Mouse (Mus musculus) mature B cell (primary cell): ENCODE results near the gene Focad.
"Not testable (repeated sequence)": the region's sequence is repeated elsewhere in the genome, so short reads cannot be mapped to it uniquely, and the experiment has no call there.

Experiments used
- in situ Hi-C: fragments of 300-500 bp; cut with MboI; formaldehyde crosslinking; loops from 2 replicates; pipeline ENCODE4 v1.14.3; 2019

Focad gene

DNA sequence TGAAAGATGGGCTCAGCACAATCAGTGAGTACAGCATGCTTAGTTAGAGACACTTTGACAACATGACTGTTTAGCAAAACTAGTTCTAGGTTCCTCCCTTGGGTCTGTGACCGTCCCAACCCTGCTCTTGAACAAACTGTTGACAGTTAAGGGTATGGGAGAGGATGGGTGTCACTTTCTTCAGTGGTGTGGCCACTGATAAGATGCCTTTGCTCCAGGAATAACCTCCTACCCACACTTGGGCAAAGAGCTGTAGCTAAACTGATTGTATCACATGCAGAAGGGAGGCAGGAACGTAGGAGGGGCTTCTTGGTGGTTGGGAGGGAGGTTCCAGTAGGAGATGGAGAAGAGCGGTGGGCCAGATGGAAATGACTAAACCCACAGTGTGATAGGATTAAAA lies 213.3 kb downstream of the Focad start:
- in situ Hi-C loops, result no loop called here

- in situ Hi-C loops, result no loop called here
These were observed 214.1 kb downstream of the Focad start for GRCm38 (mm10) chr4:88308342-88309116.

DNA sequence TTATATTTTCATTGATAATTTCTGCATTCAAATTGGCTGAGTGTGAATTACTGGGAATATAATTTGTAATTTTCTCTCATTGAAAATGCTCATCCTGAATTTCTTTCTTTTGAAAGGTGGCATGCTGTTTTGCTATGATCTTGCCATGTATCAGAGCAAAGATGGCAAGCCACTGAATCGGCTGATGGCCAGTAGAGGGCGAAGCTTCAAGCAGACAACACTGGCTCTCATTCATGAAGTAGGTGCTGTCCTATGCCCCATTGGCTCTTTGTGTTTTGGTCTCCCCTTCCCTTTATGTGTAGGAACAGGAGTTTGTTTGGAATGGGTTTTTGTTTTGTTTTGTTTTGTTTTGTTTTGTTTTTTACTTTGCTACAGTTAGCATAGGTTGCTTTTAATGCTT lies 215.2 kb downstream of the Focad start:
- in situ Hi-C loops, result no loop called here

DNA sequence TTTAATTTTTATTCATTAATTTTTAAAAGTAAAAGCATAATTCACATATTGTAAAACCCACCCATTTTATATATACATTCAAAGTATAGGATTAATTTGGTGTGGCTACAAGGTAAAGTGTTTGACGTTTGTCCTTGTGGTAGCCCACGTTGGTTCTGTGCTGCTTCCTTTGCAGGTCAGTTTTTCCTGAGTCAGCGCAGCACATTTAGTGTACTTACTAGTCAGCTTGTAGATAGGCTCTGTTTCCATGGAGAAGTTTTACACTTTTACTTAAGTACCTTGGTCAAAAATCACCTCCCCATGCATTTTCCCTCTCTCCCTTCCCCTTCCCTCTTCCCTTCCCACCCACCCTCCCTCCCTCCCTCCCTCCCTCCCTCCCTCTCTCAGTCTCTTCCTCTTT lies 220.5 kb downstream of the Focad start:
- in situ Hi-C loops, result no loop called here

GRCm38 (mm10) chr4:88320067-88320466 lies 225.6 kb downstream of the Focad start:
- in situ Hi-C loops, result no loop called here

GRCm38 (mm10) chr4:88325392-88325791 lies 231.0 kb downstream of the Focad start:
- in situ Hi-C loops, result no loop called here

GRCm38 (mm10) chr4:88334533-88334932 lies 240.1 kb downstream of the Focad start:
- in situ Hi-C loops, result no loop called here

DNA sequence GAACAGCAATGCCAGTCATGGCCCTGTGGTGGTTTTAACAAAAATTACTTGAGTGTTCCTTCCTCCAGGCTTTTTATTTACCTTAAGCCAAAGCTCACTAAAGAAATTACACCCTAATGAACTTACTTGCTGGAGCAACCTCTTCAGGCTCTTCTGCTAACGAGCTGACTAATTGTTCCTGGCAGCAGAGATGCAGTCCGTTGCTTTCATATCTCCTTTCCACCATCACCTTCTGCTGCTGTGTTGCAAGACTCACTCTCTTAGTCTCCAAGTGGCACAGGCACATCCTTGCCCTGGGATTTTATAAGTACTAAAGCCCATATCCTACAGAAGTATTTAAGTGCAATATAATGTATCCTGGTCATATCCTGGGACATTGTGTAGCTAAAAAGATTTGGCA lies 242.3 kb downstream of the Focad start:
- in situ Hi-C loops, result no loop called here

DNA sequence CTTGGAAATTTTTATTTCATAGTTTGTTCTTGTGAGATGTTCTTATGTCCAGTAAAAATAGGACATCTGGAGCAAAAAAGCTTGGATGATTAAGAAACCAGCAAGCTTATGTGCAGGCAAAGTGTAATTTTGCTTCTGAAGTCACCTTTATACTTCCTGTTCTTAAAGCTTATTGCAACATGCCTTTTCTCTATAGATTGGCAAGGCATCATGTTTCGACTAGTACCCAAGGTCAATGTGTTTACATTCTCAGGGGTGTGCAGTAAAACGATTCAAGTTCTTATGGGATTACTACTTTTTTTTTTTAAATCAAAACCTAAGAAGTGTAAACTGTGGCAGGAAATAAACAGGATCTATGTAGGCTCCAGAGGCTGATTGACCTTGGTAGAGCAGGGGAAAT lies 242.9 kb downstream of the Focad start:
- in situ Hi-C loops, result no loop called here

DNA sequence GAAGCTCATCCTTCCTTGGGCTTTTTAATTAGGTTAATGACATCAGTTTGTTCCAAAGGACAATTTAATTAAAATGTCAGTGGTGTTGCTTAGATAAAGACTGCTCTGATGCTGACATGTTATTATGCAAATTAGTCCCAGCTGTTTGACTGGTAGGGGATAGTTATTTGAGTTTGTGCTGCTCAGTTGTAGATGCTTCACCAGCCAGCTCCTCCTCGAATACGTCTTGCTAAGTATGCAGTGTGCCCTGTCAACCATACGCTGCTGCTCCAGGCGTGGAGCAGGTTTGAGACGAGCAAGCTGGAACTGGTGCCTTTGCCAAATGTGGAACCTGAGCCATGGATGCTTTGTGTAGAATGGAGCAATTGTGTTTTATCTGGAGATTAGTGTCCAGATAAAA lies 243.7 kb downstream of the Focad start:
- in situ Hi-C loops, result no loop called here

- in situ Hi-C loops, result no loop called here
These were observed 250.0 kb downstream of the Focad start for GRCm38 (mm10) chr4:88344468-88344867.

DNA sequence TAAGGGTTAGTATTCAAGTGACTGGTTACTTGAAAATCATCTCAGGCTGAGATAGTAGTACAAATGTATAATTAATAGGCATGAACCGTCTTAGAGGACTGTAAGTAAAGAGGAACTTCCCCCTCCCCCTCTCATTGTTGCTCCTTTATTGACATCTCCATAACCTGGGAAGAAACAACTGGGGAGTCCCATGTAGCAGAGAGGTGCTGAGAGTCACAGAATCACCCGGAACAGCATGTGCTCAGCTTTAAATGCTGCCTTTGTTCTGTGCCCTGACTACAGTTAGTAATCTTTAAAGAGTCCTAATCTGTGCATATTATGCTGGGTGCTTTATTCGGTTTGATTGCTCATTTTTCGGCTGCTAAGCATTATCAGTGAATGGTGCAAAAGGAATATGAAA lies 250.6 kb downstream of the Focad start:
- in situ Hi-C loops, result no loop called here

- in situ Hi-C loops, result no loop called here
These were observed 251.5 kb downstream of the Focad start for GRCm38 (mm10) chr4:88345938-88346337.

DNA sequence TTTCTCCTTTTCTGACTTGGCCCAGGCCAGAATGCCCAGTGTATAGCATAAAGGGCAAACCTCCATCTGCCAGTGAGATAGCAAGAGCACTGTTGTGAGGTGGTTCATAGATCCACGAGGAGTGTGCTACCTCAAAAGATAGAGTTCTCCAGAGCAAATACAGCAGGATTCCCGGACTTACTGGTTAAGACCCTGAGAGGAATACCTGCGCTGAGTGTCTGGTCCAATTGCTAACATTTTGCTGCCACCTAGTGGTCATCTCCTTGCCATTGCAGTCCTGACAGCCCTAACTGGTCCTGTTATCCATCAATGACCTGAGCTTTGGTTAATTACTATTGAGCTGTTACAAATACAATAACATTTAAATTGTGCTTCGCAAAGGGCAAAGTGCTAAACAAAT lies 256.5 kb downstream of the Focad start:
- in situ Hi-C loops, result loop anchor here (10.0 kb wide), 1 partner anchor 316 kb away; the partner anchor contains the start of gene Mllt3

GRCm38 (mm10) chr4:88356652-88357051 lies 262.2 kb downstream of the Focad start:
- in situ Hi-C loops, result loop anchor here (10.0 kb wide), 1 partner anchor 322 kb away; the partner anchor contains the start of gene Mllt3

DNA sequence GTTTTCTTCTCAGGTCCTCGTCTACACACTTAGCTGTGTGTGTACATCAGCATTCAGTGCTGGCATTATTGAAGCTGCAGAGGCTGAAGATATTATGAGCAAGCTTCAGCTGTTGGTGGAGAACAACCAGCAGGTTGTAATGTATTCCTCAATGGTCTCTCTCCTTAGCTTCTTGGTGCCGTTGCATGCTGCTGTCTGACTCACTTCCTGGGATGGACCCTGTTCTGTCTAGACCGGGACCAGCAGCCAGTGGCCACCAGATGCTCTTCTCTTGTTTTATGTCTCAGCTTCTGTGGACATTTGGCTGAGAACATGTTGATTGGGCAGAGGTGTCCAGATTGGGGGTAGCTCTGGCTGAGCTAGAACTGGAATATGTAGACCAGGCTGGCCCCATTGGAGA lies 263.0 kb downstream of the Focad start:
- in situ Hi-C loops, result loop anchor here (10.0 kb wide), 1 partner anchor 323 kb away; the partner anchor contains the start of gene Mllt3

DNA sequence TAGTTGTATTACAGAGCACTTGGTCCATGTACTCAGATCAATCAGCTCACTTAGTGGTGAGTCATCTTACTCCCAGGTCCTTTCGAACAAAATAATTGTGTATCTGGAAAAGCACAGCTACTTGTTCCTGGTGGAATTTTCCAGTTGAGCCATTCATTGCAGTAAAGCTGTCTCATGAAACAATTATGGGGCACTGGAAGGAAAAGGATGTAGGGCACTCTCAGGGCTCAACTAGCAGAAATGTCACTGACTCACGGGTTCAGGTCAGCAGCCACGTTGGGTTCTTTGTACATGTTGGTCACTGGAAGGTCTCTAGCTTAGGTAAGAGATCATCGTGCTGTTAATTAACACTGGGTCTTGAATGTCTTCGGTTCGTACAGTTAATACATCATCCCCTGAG lies 275.5 kb downstream of the Focad start:
- in situ Hi-C loops, result no loop called here

DNA sequence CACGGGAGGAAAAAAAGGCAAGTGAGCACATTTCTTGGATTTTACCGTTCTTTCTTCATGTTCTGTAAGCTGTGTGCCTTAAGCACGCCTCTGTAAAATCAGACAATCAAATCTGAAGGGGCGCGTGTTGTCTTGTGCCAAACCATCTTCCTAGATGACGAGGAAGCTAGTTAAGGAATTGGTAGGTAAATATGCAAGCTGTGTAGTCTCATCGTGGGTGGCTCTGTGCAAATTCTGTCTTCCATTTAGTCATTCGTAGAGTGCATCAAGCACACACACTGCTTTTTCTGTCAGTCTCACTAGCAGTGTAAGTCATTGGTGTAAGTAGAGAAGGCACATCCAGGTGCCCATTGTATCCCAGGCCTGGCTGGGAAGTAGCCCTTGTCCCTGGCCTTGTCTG lies 276.4 kb downstream of the Focad start:
- in situ Hi-C loops, result no loop called here

GRCm38 (mm10) chr4:88372293-88373224 lies 278.1 kb downstream of the Focad start:
- in situ Hi-C loops, result no loop called here

- in situ Hi-C loops, result no loop called here
These were observed 295.6 kb downstream of the Focad start for GRCm38 (mm10) chr4:88390036-88390435.

DNA sequence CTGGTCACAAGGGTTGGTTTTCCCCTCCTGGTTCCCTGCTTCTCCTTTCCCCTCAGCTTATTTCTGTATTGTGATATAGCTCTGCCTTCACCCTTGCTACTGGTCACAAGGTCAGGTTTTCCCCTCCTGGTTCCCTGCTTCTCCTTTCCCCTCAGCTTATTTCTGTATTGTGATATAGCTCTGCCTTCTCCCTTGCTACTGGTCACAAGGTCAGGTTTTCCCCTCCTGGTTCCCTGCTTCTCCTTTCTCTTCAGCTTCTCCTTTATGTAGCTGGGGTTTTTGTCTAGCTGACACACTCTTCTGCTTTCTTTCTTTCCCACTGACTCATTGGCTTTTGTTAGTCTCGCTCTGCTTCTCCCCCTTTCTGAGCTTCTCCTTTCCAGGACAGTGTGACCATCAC lies 296.2 kb downstream of the Focad start:
- in situ Hi-C loops, result not testable (repeated sequence)

GRCm38 (mm10) chr4:88395717-88396116 lies 301.3 kb downstream of the Focad start:
- in situ Hi-C loops, result no loop called here

GRCm38 (mm10) chr4:88396995-88397521 lies 302.6 kb downstream of the Focad start:
- in situ Hi-C loops, result no loop called here
